Mouse (Mus musculus) adrenal gland, adult 2 months (tissue): ENCODE data around the gene Chil6. TPM values are rescaled to one million over a fixed set of nuclear protein-coding genes. Genes with fewer than 3 reads are reported as not detected.

Source experiments
- DNase-seq: peaks from one replicate; pipeline ENCODE4 v3.0.0; 2021
- long read RNA-seq: library from polyadenylated mRNA; stranded (forward); transcript quantifications from one replicate; pipeline ENCODE4 v2.0.0, GENCODE M21; 2021
- polyA plus RNA-seq: library from polyadenylated mRNA; depleted of rRNA; stranded (reverse); fragments of >200 nt; gene quantifications from 2 replicates; pipeline ENCODE4 v1.2.3, GENCODE M21; 2012; rRNA removed
- total RNA-seq, 2 experiments: library from RNA; stranded (reverse); gene quantifications; 2 replicates each; pipeline ENCODE4 v1.2.3; 2021

Chil6 gene
- total RNA-seq: not detected
- not detected in 2 replicates for polyA plus RNA-seq
- long read RNA-seq: 0 reads

GRCm38 (mm10) chr3:106406082-106406481, at the start of gene Chil6:
Gene Chil6, minus strand, starts transcription at chr3:106406182.
- no peak for DNase-seq

DNA sequence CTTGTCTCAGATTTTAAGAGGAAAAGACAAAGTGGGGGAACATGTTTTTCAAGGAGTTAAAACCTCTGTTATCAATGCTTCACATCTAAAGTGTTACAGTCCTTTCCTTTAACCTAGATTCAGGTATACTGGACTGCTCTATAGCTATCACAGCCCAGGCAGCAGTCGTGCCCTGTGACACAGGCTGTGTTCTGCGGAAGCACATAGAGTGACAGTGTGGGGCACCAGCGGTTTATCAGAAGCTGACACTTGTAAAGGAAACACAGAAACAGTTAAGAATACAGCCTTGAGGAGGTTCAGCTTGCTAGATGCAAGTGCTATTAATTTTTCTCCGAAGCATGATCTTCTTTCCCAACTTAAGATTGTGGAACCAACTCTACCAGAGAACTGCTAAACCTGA, 46.6 kb upstream of the Chil6 start:
- no peak for DNase-seq

DNA sequence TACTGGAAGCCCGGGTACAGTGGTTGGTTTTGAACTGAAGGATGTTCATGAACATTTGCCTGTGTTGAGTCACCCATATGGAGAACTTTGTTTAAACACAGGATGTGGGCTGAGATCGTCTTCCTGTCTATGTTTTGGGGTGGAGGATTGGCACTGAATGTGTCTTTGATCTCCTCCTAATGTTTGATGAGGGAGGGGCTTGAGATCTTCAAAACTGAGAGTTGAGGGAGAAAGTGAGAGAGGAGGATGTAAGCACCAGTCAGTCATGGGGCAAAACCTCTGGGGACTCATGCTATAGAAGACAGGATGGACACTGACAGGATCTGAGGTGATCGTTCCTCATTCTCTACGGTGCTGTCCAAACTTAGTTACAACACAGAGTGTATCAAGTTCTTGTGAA, 43.6 kb upstream of the Chil6 start:
- no peak for DNase-seq

GRCm38 (mm10) chr3:106448995-106449394, 43.0 kb upstream of the Chil6 start:
- DNase-seq: no peak

- peak; percentile 7 for DNase-seq
Measured at GRCm38 (mm10) chr3:106448571-106448970, 42.6 kb upstream of the Chil6 start.

Other genes with a start within 250 kb of the Chil6 start
- gene Chil3, start 238.6 kb downstream of the Chil6 start, total RNA-seq: 1 to 10 TPM in 1 of 2 experiments, under 1 TPM in 1; 0.66 to 1.1 TPM
- 0.10 and 0.28 TPM in 2 replicates for gene Chil3, start 238.6 kb downstream of the Chil6 start, polyA plus RNA-seq
- not detected for gene Chil4, start 186.7 kb downstream of the Chil6 start, total RNA-seq
- gene Chil4, start 186.7 kb downstream of the Chil6 start, polyA plus RNA-seq: not detected in 2 replicates
- 1 to 10 TPM; 3.2 to 4.3 TPM for gene Dennd2d, start 76.2 kb upstream of the Chil6 start, total RNA-seq
- 1.5 and 1.8 TPM in 2 replicates for gene Dennd2d, start 76.2 kb upstream of the Chil6 start, polyA plus RNA-seq
- gene Dram2, start 141.6 kb upstream of the Chil6 start, total RNA-seq: 10 to 100 TPM; 91.8 to 98.6 TPM
- 8.3 and 9.5 TPM in 2 replicates for gene Dram2, start 141.6 kb upstream of the Chil6 start, polyA plus RNA-seq
- 10 to 100 TPM; 42.2 to 44.4 TPM for gene Cept1, start 141.6 kb upstream of the Chil6 start, total RNA-seq
- gene Cept1, start 141.6 kb upstream of the Chil6 start, polyA plus RNA-seq: 3.6 and 4.9 TPM in 2 replicates